Mouse (Mus musculus) cerebral cortex, adult 2 months (tissue): ENCODE measurements around the gene Slc35e4.

Experiments used
- WGBS: fragments of 180-500 bp; shearing (Covaris S2); methylation state at CpG from one replicate; pipeline ENCODE4 v1.1.7; 2018; 5-methylcytosine and 5-hydroxymethylcytosine counted together

The Slc35e4 gene

GRCm38 (mm10) chr11:3914109-3914840, at the start of gene Slc35e4:
TSS of gene Slc35e4 (minus strand) at chr11:3914664.
- WGBS, result 1% methylated on average over 28 of the region's 28 CpGs

GRCm38 (mm10) chr11:3963610-3964415, 49.3 kb upstream of the Slc35e4 start, which contains the start of gene Pes1:
TSS of gene Pes1 (plus strand) at chr11:3963975.
- WGBS, result under 1% methylated on average over 31 of the region's 31 CpGs

GRCm38 (mm10) chr11:3963155-3963554, 48.7 kb upstream of the Slc35e4 start:
- WGBS, result 85% methylated on average over 10 of the region's 10 CpGs

DNA sequence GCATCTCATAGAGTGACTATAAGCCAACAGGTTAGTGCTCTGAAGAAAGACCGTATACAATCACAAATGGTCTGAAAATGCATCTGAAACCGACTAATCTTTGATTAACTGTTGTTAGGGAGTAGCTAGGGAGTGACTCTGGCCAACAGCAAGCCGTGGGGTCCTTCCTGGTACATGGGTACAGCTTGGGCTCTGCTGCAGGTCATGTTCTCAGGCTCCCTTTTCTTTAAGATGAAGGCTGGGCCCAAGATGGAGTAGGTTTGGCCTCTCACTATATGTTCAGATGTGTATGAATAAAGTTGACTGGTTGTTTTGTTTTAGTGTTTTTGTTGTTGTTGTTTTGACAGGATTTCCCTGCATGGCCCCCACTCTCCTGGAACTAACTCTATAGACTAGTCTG, 47.3 kb upstream of the Slc35e4 start:
- 70% methylated on average over 3 of the region's 3 CpGs for WGBS

- 49% methylated on average over 2 of the region's 2 CpGs for WGBS
These were observed 46.4 kb upstream of the Slc35e4 start for GRCm38 (mm10) chr11:3960901-3961300.

DNA sequence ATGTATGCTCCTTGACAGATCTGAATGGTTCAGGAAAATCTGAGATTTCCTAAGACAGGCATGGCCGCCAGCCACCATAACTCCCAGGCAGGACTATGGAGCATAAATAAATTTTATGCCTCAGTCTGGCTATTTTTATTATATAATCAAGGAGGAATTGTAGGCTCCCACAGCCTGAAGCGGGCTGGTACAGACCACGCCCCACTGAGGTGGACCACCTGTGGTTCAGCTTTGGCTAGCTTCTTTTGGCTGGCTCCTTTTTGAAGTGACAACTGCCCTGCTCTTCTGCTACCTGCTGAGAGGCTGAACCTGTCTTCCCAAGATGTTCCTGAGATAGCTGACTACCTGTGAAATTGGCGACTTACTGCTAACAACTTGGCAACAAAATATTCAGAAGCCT, 40.9 kb upstream of the Slc35e4 start:
- WGBS, result 81% methylated on average over 4 of the region's 4 CpGs

DNA sequence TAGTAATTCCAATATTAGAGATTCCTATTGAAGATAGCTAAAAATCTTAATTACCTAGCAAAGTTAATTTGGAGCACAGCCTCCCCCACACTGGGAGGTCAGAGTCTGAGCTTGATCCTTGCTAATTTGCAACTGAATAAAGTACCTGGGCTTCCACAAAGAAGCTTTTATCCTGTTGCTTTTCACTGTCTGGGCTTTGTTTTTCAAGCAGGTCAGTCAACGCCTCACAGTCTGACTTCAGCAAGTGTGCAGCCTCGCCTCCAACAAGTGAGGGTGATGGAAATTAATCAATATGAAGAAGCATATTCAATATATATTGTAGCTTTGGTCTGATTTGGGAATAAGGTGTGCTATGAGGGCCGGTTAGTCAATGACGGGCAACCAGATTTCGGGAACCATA, 40.4 kb upstream of the Slc35e4 start:
- 78% methylated on average over 5 of the region's 5 CpGs for WGBS

DNA sequence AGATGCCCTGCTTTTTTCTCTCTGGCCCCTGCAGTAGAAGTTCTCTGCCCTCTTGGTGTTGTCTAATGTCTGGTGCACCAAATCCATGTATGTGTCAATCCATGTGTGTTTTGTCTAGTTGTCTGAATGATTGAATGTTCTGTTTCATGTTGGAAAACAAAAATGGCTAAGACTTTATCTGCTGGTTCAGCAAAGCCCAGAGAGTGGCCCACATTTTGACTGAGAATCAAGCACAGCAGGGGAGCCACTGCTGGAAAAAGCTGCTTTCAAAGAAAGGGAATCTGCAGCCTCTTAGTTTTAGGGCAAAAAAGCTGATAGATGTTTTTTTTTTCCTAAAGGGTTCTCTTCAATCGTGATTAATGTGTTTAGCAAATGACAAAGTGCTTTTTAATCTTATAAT, 31.9 kb upstream of the Slc35e4 start:
- 44% methylated on average over 1 of the region's 1 CpGs for WGBS

DNA sequence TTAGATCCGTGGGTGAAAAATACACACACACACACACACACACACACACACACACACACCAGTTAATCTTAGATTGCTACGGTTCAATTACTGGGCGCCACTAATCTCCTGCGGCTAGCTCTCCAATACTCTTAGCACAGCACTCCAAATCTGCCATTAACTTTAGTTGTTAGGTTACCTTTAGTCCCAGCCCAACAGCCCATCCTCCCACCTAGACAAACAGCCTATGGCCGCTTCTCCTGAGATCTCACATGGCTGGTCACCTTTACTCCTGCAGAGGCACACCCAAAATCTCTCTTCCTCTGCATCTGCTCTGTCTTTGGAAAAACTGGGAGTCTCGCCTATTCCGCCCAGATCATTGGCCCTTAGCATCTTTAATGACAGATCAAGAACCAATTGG, 26.9 kb upstream of the Slc35e4 start:
- WGBS, result 90% methylated on average over 7 of the region's 7 CpGs

DNA sequence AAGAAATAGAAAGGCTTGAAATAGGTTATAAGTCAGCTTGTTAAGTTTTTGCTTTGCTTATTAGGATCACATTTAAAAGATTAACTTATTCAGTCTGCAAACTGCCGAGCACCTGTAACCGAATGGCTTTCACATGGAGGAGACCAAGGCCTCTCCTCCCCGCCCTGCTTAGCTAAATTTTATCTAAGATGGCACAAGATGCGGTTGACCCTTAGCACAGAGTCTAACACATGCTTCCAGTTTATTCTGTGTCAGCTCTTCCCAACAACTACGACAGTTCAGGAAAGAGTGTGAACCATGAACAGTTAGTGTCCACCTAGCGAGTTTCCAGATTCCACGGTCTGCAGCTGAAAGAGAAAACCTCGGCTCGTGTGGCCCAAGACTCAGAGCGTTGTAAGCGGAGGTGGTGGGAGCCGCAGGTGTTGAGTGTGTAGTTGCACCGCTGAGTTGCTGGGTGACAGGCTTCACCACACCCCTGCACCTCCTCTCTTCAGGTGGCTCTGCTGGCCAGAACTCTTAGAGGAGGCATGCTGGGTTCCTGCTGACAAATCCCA, 22.9 kb upstream of the Slc35e4 start:
- WGBS, result 88% methylated on average over 13 of the region's 13 CpGs

GRCm38 (mm10) chr11:3936318-3936717, 21.9 kb upstream of the Slc35e4 start:
- 72% methylated on average over 3 of the region's 3 CpGs for WGBS

DNA sequence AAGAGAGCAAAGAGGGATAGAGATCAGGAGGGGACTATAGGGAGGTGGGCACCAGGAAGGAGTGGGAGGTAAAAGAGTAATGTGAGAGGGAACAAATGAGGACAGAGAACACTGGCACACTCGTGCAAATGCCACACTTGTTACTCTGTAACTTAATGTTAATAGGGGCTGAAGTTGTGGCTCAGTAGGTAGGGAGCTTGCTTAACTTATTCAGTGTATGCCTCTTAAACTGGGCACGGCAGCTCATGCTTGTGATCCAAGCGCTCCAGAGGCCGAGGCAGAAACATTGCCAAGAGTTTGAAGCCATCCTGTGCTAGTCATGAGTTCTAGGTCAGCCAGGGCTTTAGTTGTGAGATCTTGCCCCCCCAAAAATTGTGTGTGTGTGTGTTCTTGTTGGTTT, 20.7 kb upstream of the Slc35e4 start:
- 78% methylated on average over 4 of the region's 4 CpGs for WGBS

- 91% methylated on average over 9 of the region's 9 CpGs for WGBS
These were observed 19.4 kb upstream of the Slc35e4 start for GRCm38 (mm10) chr11:3933756-3934285.

DNA sequence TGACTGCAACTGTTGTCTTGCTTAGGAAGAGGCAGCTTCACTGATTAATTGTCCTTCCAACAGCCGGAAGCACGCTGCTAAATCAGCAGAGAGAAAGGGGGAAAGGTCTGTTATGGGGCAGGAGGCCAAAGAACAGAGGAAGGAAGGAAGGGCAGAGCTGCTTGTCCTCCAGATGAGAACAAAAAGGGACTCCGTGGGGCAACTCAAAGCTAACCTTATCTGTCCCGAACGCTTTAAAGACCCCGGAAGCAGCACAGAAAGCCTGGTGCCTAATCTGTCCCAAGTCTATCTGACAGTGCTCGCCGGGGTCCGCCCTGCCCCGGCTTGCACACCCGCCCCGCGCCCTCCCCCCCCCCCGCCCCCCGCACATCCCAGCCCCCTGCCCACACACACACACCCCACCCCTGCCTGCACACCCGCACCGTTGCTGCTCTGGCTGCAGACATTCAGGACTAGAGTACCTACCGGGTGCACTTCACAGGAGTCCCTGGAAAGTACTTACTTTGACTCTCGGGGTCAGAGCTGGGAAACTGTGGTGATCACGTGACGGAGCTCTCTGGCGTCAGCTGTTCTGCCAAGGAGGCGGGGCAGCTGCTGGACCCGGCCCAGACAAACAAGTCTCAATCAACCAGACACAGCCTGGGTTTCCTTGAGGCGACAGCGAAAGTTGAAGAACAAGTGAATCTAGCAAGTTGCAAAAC, 17.2 kb upstream of the Slc35e4 start, which contains the start of gene Tcn2:
TSS of gene Tcn2 (minus strand) at position 649 of the 701 bp plus-strand sequence.
- WGBS, result 1% methylated on average over 19 of the region's 26 CpGs

GRCm38 (mm10) chr11:3930931-3931330, 16.5 kb upstream of the Slc35e4 start:
- 39% methylated on average over 6 of the region's 6 CpGs for WGBS

GRCm38 (mm10) chr11:3930019-3930418, 15.6 kb upstream of the Slc35e4 start:
- 75% methylated on average over 4 of the region's 4 CpGs for WGBS

GRCm38 (mm10) chr11:3925916-3926315, 11.5 kb upstream of the Slc35e4 start:
- 94% methylated on average over 10 of the region's 10 CpGs for WGBS

GRCm38 (mm10) chr11:3922731-3923130, 8.3 kb upstream of the Slc35e4 start:
- 96% methylated on average over 6 of the region's 6 CpGs for WGBS

DNA sequence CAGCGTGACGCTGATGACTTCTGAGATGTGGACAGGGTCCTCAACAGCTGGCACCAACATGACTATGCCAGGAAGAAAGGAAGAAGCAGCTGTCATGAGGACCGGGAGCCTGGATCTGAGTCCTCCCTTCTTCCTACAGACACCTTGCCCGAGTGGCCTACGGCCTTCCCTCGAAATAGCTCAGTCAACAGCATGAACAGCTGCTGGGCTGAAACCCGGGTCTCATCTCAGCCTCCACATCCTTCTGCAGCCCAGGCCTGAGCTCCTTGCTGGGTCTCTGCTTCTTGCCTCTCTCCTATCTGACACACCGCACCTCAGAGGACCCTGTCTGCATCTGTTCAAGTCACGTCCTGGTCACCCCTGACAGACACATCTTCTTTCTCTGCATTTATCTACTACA, 7.7 kb upstream of the Slc35e4 start:
- WGBS, result 92% methylated on average over 9 of the region's 9 CpGs

- WGBS, result 21% methylated on average over 8 of the region's 8 CpGs
These were observed 6.9 kb upstream of the Slc35e4 start for GRCm38 (mm10) chr11:3921281-3921850.

DNA sequence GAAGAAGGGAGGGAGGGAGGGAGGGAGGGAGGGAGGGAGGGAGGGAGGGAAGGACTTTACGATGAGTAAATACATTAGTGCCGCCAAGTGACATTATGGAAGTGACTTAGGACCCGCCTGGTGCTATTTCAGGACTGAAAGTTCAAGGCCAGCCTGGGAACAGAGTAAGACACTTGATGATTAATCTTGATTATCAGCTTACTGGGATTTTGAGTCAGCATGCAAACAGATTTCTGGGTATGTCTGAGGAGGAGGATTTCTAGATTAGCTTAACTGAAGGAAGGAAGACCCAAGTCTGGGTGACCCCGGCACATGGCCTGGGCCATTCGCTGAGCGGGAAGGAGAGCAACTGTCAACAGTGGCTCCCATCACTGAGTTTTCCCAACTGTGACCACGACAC, 6.0 kb upstream of the Slc35e4 start:
- 95% methylated on average over 7 of the region's 7 CpGs for WGBS
